Mouse (Mus musculus): ENCODE measurements around the gene Tln2.

The Tln2 gene

GRCm38 (mm10) chr9:67476184-67476583 lies 83.3 kb downstream of the Tln2 start:
- DNase-seq (ENCODE audit: low spot score): no peak

DNA sequence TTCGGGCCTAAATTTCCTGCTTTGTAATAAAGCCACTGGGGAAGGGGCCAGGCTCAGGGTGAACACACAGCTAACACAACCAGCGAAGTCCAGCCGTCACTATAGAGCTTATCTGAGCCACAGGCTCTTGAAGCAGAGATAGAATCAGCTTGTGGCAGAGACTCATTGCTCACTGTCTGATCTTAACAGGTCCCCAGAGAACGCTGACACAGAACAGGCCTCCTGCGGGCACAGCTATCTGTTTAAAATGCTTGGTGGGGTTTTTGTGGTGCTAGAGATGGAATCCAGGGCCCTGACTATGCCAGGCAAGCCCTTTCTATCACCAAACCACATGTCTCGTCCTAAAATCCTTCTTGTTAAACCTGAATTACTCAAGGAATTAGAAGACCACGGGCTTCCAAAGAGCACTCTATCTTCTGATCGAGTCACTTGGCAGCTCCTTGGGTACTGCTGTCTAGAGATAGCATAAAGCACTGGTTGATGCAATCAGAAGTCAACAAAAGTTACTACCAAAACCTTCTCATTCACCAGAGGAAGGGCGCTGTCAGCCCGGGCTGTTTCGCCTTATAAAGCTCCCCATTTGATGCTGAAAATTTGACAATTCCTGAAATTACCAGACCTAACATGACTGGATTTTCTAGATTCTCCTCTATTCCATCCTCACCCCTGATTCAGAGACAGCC lies 95.9 kb downstream of the Tln2 start:
- no peak for DNase-seq (ENCODE audit: low spot score)

- no peak for DNase-seq (ENCODE audit: low spot score)
Observed at GRCm38 (mm10) chr9:67441484-67441883, 118.0 kb downstream of the Tln2 start.

DNA sequence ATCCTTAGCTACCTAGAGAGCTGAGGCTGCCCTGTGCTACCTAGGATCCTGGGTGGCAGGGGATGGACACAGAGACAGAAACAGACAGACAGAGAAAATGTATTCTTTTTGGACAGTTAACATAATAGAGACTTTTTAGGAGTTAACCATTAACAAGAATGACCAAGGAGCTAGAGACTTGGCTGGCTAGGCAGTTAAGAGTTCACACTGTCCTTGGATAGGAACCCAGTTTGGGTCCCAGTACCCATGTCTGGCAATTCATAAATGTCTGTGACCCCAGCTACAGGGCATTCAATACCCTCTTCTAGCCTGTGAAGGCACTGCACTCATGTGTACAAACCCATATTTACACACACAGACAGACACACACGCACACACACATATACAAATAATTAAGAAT lies 122.0 kb downstream of the Tln2 start:
- no peak for DNase-seq (ENCODE audit: low spot score)

DNA sequence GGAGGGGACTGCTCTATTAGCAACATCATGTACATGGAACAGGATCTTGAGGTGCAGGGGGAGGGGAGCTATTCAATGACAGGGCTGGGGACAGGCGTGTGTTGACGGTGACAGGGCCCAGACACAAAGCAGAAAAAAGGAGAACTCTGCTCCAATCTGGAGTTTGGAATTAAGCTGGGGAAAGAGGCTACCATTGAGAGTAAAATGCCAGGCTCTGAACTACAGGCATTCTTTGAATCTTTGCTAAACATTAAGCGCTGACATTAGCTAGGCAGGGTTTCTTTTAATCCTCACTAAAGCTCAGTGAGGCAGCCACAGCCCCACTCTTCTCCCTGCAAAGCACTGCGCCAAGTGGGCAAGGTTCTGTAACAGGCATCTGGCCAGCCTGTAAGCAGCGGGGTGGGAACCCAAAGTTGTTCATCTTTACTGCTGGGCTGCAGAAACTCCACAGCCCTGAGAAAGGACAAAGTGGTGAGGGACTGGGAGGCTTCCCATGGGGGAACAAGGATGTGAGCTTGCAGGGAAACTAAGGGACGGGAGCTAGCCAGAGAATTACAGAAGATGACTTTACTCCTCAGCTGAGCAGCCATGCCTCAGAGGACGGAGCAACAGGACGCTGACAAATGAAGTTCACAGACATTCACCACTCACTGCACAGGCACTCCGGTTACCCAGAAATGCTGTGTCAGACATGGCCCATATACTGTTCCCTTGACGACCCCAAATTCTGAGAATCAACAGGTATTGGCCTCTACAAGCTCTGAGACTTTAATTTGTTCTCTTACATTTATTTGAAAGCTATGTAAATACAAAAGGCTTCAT lies 124.0 kb downstream of the Tln2 start:
- no peak for DNase-seq (ENCODE audit: low spot score)

DNA sequence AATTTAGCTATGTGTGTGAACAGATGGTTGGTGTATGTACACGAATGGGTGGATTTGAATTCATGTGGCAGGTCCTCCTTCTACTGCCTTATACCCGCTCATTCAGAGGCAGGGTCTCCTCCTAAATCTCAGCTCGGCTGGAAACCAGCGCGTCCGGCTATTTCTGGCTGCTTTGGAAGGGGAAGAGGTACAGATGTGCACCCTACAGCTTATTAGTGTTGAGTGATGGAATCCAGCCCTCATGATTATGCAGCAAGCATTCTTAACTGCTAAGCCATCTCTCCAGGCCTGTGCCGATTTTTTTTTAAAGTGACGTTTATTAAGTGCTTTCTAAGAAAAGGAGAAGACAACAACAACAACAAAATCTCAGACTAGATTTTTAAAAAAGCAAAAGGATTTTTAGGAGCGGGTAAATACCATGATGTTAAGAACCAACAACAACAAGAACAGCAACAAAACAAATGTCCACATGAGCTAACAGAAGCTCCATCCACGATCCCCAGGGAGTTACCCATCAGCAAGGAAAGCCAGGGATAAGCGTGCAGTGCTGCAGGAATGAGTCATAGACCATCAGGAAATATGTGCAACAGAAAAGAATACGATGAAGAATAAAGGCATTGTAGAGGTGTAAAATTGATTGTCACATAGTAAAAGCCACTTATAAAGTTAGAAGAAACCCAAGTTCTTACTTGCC lies 130.2 kb downstream of the Tln2 start:
- DNase-seq (ENCODE audit: low spot score): no peak

DNA sequence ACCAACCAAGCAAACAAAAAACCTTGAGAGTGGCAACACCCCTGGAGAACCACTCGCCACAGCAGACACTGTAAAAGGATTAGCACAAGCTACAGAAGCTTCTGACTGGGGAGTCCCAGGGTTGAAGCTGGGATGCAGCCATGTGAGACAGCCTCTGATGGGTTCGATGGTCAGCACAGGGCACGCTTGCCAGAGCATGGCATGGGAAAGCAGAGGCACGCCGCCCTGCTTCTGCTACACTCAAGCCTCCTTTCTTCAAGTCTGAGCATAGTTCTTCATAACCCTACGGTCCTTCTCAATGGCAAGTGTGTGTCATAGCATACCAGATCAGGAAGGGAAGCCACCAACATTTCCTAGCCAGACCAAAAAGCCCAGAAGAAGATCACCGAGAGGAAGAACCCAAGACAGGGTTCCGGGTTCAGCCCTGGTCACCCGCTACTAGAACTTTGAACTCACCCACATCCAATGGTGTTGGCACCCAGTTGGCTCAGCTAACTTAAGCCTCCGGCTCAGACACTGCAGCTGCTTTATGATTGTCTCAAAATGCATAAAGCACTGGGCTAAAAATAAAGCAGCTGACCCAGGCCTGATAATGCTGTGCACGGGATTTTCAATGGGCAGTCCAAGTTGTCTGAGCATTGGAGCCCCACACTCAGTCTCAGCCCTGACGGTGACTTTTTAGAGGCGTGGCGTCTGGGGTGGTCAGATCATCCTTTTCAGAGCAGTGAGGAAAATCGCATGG lies 131.0 kb downstream of the Tln2 start:
- no peak for DNase-seq (ENCODE audit: low spot score)

GRCm38 (mm10) chr9:67426304-67426703 lies 133.2 kb downstream of the Tln2 start:
- DNase-seq (ENCODE audit: low spot score): no peak

GRCm38 (mm10) chr9:67424110-67424509 lies 135.4 kb downstream of the Tln2 start:
- no peak for DNase-seq (ENCODE audit: low spot score)

GRCm38 (mm10) chr9:67418092-67418491 lies 141.4 kb downstream of the Tln2 start:
- no peak for DNase-seq (ENCODE audit: low spot score)

GRCm38 (mm10) chr9:67410667-67411066 lies 148.8 kb downstream of the Tln2 start:
- DNase-seq (ENCODE audit: low spot score): peak; percentile 16

- DNase-seq (ENCODE audit: low spot score): no peak
Observed at GRCm38 (mm10) chr9:67404736-67405135, 154.8 kb downstream of the Tln2 start.

GRCm38 (mm10) chr9:67399563-67399962 lies 159.9 kb downstream of the Tln2 start:
- no peak for DNase-seq (ENCODE audit: low spot score)

- no peak for DNase-seq (ENCODE audit: low spot score)
Observed at GRCm38 (mm10) chr9:67397756-67398155, 161.7 kb downstream of the Tln2 start.

DNA sequence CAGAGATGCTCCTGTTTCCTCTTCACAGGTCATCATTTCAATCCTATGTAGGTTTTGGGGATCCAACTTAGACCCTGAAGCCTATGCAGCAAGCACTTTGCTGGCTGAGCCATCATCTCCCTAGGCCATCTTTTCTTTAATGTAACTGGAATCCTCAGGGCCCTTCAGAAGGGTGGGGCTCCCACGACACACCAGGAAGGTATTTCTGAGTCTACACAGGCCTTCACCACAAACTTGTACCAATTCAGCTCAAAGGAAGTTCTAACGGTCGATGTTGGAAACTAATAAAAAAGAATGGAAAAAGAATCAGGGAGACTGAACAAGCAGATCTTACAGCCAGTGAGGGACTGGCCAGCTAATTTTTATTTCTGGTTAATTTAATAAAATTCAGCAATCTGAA lies 163.1 kb downstream of the Tln2 start:
- DNase-seq (ENCODE audit: low spot score): no peak

DNA sequence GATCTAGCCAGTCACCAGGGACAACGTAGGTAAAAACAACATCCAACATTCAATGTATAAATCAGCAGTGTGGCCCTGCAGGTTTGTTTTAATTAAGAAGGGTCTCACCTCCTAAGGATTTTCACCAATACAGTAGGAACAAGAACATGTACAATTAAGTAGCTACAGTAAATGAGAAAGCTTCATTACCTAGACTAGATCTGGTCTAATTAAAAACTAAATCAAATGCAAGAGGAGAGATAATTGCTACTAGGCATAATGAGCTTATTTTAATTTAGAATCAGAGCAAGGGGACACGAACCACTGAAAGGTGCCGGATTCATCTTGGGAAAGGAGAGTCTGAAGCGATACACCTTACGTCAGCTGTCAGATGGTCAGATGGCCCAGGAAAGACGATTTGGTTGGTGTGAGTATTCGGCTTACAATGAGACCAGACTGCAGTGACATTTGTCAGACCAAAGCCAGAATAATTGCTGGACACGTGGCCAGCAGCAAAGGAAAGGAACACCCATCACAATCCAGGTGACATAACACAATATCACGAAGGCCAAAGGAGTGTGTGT lies 175.4 kb downstream of the Tln2 start:
- DNase-seq (ENCODE audit: low spot score): no peak

DNA sequence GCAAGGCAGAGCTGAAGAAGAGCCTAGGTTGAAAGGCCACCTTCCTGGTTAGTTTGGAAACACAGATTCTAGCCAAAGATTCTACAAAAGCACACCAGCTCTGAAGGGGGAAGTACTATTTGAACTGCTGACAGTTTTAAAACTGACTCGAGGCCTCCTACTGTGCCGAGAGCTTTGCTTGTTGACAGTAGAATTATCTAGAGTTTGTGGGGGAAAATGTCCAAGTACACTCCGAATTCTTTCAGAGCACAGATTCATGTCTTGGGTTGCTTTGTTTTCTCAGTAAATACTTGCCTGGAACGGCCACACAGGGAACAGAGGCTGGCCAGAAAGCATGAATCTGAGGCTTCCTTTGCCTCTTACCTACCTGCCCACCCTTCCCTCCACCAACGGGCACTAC lies 179.4 kb downstream of the Tln2 start:
- no peak for DNase-seq (ENCODE audit: low spot score)

GRCm38 (mm10) chr9:67378772-67379171 lies 180.7 kb downstream of the Tln2 start:
- DNase-seq (ENCODE audit: low spot score): no peak

- no peak for DNase-seq (ENCODE audit: low spot score)
Observed at GRCm38 (mm10) chr9:67368078-67368477, 191.4 kb downstream of the Tln2 start.

- DNase-seq (ENCODE audit: low spot score): no peak
Observed at GRCm38 (mm10) chr9:67362511-67362910, 197.0 kb downstream of the Tln2 start.

DNA sequence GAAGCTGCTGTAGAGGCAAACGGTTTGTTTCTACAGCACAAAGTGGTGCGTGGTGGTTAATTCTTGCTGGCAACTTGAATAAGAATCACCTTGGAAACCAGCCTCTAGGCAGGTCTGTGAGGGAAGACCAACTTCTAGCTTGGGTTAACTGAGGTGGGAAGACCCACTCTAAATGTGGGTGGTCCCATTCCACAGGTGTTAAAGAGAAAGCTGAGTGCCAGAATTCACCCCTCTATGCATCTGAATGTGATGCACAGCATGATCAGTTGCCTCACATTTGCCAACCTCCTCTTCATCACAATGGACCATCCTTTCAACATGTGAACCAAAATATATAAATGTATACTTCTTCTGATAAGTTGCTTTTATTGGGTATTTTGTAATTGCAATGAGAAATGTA lies 197.4 kb downstream of the Tln2 start:
- DNase-seq (ENCODE audit: low spot score): no peak

GRCm38 (mm10) chr9:67361511-67361910 lies 198.0 kb downstream of the Tln2 start:
- no peak for DNase-seq (ENCODE audit: low spot score)

All from left cerebral cortex, adult 11 months (tissue).